Comparison of ENCODE assay signal across 11 mouse cellular contexts in the genomic region with DNA sequence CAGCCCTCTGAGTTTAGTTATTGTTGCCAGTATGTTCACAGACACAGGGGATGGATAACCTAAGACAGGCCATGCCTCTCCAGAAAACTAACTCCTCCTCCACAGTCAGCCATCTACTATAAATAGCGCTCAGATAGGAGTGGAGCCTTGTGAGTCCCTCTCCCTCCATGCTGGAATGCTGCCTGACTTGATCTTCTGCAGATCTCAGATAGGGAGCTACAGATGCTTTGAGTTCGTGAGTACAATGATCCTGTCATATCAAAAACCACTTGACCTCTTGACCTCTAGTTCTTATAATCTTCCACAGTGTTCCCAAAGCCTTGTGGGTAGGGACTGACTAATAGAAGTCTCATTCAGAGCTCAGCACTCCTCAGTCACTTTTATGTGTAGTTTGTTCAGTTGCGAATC. TPM values are rescaled to one million over a fixed set of nuclear protein-coding genes. Genes with fewer than 3 reads are reported as not detected.
DNase-seq lines count a peak whose midpoint lies in the region; ATAC-seq lines count a peak whose summit lies in the region.
"Had no signal": no experiment of that assay in that cellular context is flagged by ENCODE, and none has a peak within 500 bp of the region (broad histone marks: within the 10 kb centered on the region; RNA-seq: fewer than 3 reads in every experiment).

No protein-coding gene starts in this region.

- no peaks in the 10 kb centered on the region for H3K9me3 ChIP-seq in midbrain, embryonic 11.5 days (ENCODE audit: control insufficient read depth, low read length)
- H3K9me3 ChIP-seq in midbrain, embryonic 10.5 days (replicated peaks) = no peaks in the 10 kb centered on the region
- H3K9me3 ChIP-seq in heart, embryonic 16.5 days (replicated peaks; ENCODE audit: control insufficient read depth, low read length) = no peaks in the 10 kb centered on the region
- no peaks in the 10 kb centered on the region for H3K9me3 ChIP-seq in stomach, embryonic 14.5 days (ENCODE audit: control insufficient read depth, low read depth, low read length)
- H3K9me3 ChIP-seq: neural tube, embryonic 13.5 days had no signal

- WGBS in midbrain, embryonic 11.5 days = 80% methylated on average over 3 of the region's 3 CpGs
- 90% methylated on average over 3 of the region's 3 CpGs for WGBS in midbrain, embryonic 10.5 days
- WGBS in heart, embryonic 16.5 days = 28% methylated on average over 3 of the region's 3 CpGs
- 57% methylated on average over 3 of the region's 3 CpGs for WGBS in stomach, embryonic 14.5 days

- H3K27me3 ChIP-seq in midbrain, embryonic 11.5 days (ENCODE audit: control insufficient read depth, insufficient read depth, low read length) = no peaks in the 10 kb centered on the region
- no peaks in the 10 kb centered on the region for H3K27me3 ChIP-seq in midbrain, embryonic 10.5 days (ENCODE audit: low read depth, poor library complexity, severe bottlenecking)
- no peaks in the 10 kb centered on the region for H3K27me3 ChIP-seq in heart, embryonic 16.5 days (ENCODE audit: control insufficient read depth, insufficient read depth, low read length)
- no peaks in the 10 kb centered on the region for H3K27me3 ChIP-seq in stomach, embryonic 14.5 days (ENCODE audit: control insufficient read depth, insufficient read depth, low read length)
- H3K27me3 ChIP-seq: neural tube, embryonic 13.5 days had no signal

- H3K4me3 ChIP-seq in midbrain, embryonic 11.5 days (ENCODE audit: low read depth, low read length) = no peak overlapping the region
- H3K4me3 ChIP-seq in midbrain, embryonic 10.5 days = no peak overlapping the region
- no peak overlapping the region for H3K4me3 ChIP-seq in heart, embryonic 16.5 days (ENCODE audit: low read length)
- H3K4me3 ChIP-seq in stomach, embryonic 14.5 days (ENCODE audit: low read depth, low read length) = no peak overlapping the region
- H3K4me3 ChIP-seq: neural tube, embryonic 13.5 days had no signal

- no peak overlapping the region for H3K4me2 ChIP-seq in midbrain, embryonic 11.5 days
- H3K4me2 ChIP-seq in heart, embryonic 16.5 days (ENCODE audit: low read depth, low read length) = no peak overlapping the region
- no peak overlapping the region for H3K4me2 ChIP-seq in stomach, embryonic 14.5 days (replicated peaks; ENCODE audit: low read depth, low read length)
- H3K4me2 ChIP-seq: neural tube, embryonic 13.5 days had no signal

- H3K36me3 ChIP-seq in midbrain, embryonic 11.5 days (ENCODE audit: control insufficient read depth, insufficient read depth, low read length) = no peaks in the 10 kb centered on the region
- H3K36me3 ChIP-seq in midbrain, embryonic 10.5 days = peaks cover 27% of the 10 kb centered on the region
- H3K36me3 ChIP-seq in heart, embryonic 16.5 days (ENCODE audit: control insufficient read depth, insufficient read depth) = peaks cover 7% of the 10 kb centered on the region; the same call in 1 of the 2 replicates
- peaks cover 3% of the 10 kb centered on the region; the same call in 1 of the 2 replicates for H3K36me3 ChIP-seq in stomach, embryonic 14.5 days (ENCODE audit: control insufficient read depth, insufficient read depth, low read length)

- H3K27ac ChIP-seq in midbrain, embryonic 11.5 days (ENCODE audit: low read depth, low read length) = no peak overlapping the region
- H3K27ac ChIP-seq in midbrain, embryonic 10.5 days (replicated peaks) = no peak overlapping the region
- peak overlapping the region; percentile 51 for H3K27ac ChIP-seq in heart, embryonic 16.5 days (ENCODE audit: low read length)
- H3K27ac ChIP-seq in stomach, embryonic 14.5 days (ENCODE audit: low read length) = no peak overlapping the region
- H3K27ac ChIP-seq: liver, embryonic 14.5 days; neural tube, embryonic 13.5 days had no signal

- H3K9ac ChIP-seq in midbrain, embryonic 11.5 days (ENCODE audit: low read length) = no peak overlapping the region
- no peak overlapping the region for H3K9ac ChIP-seq in heart, embryonic 16.5 days (ENCODE audit: low read length)
- no peak overlapping the region for H3K9ac ChIP-seq in stomach, embryonic 14.5 days (replicated peaks; ENCODE audit: low read depth, low read length)
- H3K9ac ChIP-seq: liver, embryonic 14.5 days; neural tube, embryonic 13.5 days had no signal

- no peaks in the 10 kb centered on the region for H3K4me1 ChIP-seq in midbrain, embryonic 11.5 days (ENCODE audit: control insufficient read depth, insufficient read depth, low read length)
- no peaks in the 10 kb centered on the region for H3K4me1 ChIP-seq in midbrain, embryonic 10.5 days
- H3K4me1 ChIP-seq in heart, embryonic 16.5 days (ENCODE audit: control insufficient read depth, insufficient read depth, low read length) = no peaks in the 10 kb centered on the region
- no peaks in the 10 kb centered on the region for H3K4me1 ChIP-seq in stomach, embryonic 14.5 days (ENCODE audit: control insufficient read depth, insufficient read depth, low read length)
- H3K4me1 ChIP-seq: neural tube, embryonic 13.5 days had no signal

- DNase-seq in adrenal gland, postnatal 10 days = peak; percentile 4
- no peak for DNase-seq in adrenal gland, adult 18-20 months (ENCODE audit: low spot score in 2 of 2)
- DNase-seq in midbrain, embryonic 11.5 days (ENCODE audit: low spot score, missing footprints) = peak; percentile 66
- DNase-seq in midbrain, embryonic 10.5 days (ENCODE audit: low spot score) = no peak
- no peak for DNase-seq in right cerebral cortex, postnatal 10 days (ENCODE audit: low spot score in 2 of 2)
- no peak for DNase-seq in ovary, postnatal 36 days (ENCODE audit: low spot score)
- DNase-seq: kidney, postnatal 25 days had no signal

- no peak for ATAC-seq in midbrain, embryonic 11.5 days (ENCODE audit: low FRiP score)
- ATAC-seq in heart, embryonic 16.5 days (replicated peaks; ENCODE audit: extremely low read depth, insufficient read depth, low FRiP score) = peak; percentile 90
- ATAC-seq in stomach, embryonic 14.5 days (ENCODE audit: insufficient number of reproducible peaks, insufficient read depth, low FRiP score, low read depth) = peak; percentile 69

RNA-seq across cellular contexts. Expression of a gene that starts 28.7 kb away (rescaled TPM):
- total RNA-seq in adrenal gland, postnatal 10 days (2021) = 10 to 100 TPM; 23.9 to 24.0 TPM
- 10 to 100 TPM; 22.1 to 27.5 TPM for total RNA-seq in adrenal gland, adult 18-20 months (2021)
- 37.2 and 40.4 TPM in 2 replicates for polyA plus RNA-seq in midbrain, embryonic 11.5 days (2014; fragmentation: Nextera tagmentation; extraction: Ambion mirVana)
- 31.9 and 35.0 TPM in 2 replicates for polyA plus RNA-seq in midbrain, embryonic 10.5 days (2016; fragmentation: Nextera tagmentation; extraction: Ambion mirVana)
- polyA plus RNA-seq in heart, embryonic 16.5 days (2015; fragmentation: Nextera tagmentation; extraction: Ambion mirVana) = 33.1 and 36.2 TPM in 2 replicates
- 42.0 and 42.1 TPM in 2 replicates for polyA plus RNA-seq in stomach, embryonic 14.5 days (2014; fragmentation: Nextera tagmentation; extraction: Ambion mirVana)

RNA-seq across cellular contexts. Expression of a gene that starts 41.2 kb away (rescaled TPM):
- total RNA-seq in adrenal gland, postnatal 10 days (2021) = 10 to 100 TPM; 10.4 to 12.3 TPM
- total RNA-seq in adrenal gland, adult 18-20 months (2021) = 10 to 100 TPM; 10.8 to 11.3 TPM
- 26.5 and 29.1 TPM in 2 replicates for polyA plus RNA-seq in midbrain, embryonic 11.5 days (2014; fragmentation: Nextera tagmentation; extraction: Ambion mirVana)
- polyA plus RNA-seq in midbrain, embryonic 10.5 days (2016; fragmentation: Nextera tagmentation; extraction: Ambion mirVana) = 21.3 and 22.4 TPM in 2 replicates
- 15.9 and 16.8 TPM in 2 replicates for polyA plus RNA-seq in heart, embryonic 16.5 days (2015; fragmentation: Nextera tagmentation; extraction: Ambion mirVana)
- 22.5 and 25.8 TPM in 2 replicates for polyA plus RNA-seq in stomach, embryonic 14.5 days (2014; fragmentation: Nextera tagmentation; extraction: Ambion mirVana)

Comparison
In these comparisons a context has a peak if more than half of its experiments do, and no peak if none do; other contexts are left out.
1. DNase-seq: peak in adrenal gland, postnatal 10 days (single experiment) and midbrain, embryonic 11.5 days (single experiment); none in adrenal gland, adult 18-20 months (0 of 2), midbrain, embryonic 10.5 days (single experiment), right cerebral cortex, postnatal 10 days (0 of 2) and ovary, postnatal 36 days (single experiment).